Mouse (Mus musculus): ENCODE measurements at regions not wholly inside any gene's neighbourhood (a gene's known extent, or its start where the extent isn't known, plus 50 kb on each side); places are given as distances from the start of the nearest gene placed in this dataset.

- Histone ChIP-seq H3K4me3 (no peak overlapping the region), H3K27ac (no peak overlapping the region), H3K4me1 (replicated peaks) (peaks cover 10% of the 10 kb centered on the region), H3K9me3 (no peaks in the 10 kb centered on the region), H3K36me3 (no peaks in the 10 kb centered on the region), H3K27me3 (ENCODE audit: insufficient read depth, poor library complexity, severe bottlenecking) (no peaks in the 10 kb centered on the region)
- no peak for DNase-seq (ENCODE audit: low spot score)
- 93% methylated on average over 3 of the region's 3 CpGs for WGBS
Measured at GRCm38 (mm10) chr6:36179895-36180294, 208.0 kb upstream of the Chrm2 start.

DNA sequence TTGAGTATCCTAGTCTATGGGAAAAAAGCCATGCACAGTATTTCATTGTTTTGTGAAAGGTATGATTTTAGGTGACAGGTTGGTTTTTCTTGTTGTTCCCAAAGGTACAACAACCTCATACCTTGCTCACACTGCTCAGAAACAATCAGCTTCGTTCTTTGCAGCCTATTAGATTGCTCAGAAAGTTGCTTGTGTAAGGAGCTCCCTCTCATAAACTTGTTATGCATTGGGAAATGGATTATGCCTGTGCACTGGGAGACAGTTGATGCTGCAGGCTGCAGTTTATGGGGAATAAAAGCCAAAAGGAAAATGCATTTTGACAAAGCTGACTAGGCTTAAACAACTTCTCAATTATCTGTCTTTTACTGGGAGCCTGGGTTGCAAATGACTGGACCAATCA, 205.2 kb upstream of the Chrm2 start:
- no peak for DNase-seq (ENCODE audit: low spot score)
- H3K9me3 ChIP-seq, result no peaks in the 10 kb centered on the region
- H3K4me1 ChIP-seq (replicated peaks), result peaks cover 10% of the 10 kb centered on the region
- H3K4me3 ChIP-seq, result no peak overlapping the region
- no peaks in the 10 kb centered on the region for H3K27me3 ChIP-seq (ENCODE audit: insufficient read depth, poor library complexity, severe bottlenecking)
- H3K36me3 ChIP-seq, result no peaks in the 10 kb centered on the region
- 75% methylated on average over 1 of the region's 1 CpGs for WGBS
- no peak overlapping the region for H3K27ac ChIP-seq

DNA sequence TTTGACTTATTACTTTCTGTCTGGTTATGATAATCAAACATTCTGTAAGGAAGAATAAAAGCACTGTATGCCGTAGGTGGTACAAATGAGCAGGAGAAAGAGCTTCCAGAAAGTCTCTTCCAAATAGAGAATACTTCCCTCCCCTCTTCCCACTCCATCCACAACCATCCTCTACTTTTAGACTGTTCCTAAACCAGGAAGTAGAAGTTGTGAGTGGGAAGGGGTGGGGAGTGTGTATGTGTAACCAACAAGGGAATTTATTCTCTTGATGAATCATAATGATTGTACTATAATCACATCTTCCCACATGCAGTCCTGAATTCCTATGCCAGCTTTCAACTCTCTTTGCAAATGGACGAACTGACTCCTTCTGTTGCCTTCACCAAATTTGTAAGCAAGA, 181.2 kb upstream of the Chrm2 start:
- WGBS, result 86% methylated on average over 2 of the region's 2 CpGs
- DNase-seq (ENCODE audit: low spot score), result no peak
- no peaks in the 10 kb centered on the region for H3K27me3 ChIP-seq (ENCODE audit: insufficient read depth, poor library complexity, severe bottlenecking)
- no peaks in the 10 kb centered on the region for H3K36me3 ChIP-seq
- no peaks in the 10 kb centered on the region for H3K4me1 ChIP-seq (replicated peaks)
- H3K4me3 ChIP-seq, result no peak overlapping the region
- no peak overlapping the region for H3K27ac ChIP-seq
- no peaks in the 10 kb centered on the region for H3K9me3 ChIP-seq

DNA sequence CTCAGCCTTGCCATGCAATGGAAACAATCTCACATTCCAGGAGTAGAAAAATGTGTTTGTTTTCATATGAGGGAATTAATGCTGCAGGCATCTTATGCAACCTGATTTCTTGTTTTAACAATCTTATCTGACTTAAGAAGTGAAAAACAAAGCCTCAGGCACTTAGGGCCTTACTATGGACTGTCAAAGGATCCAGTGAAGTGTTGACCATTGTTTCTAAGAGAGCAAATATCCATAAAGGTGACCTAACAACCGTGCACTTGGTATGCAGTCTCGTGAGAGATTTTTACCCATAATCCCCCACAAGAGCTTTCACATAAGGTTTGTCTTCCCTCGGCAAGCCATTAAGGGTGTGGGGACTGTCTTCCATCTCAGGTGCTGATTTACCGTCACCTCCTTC, 166.6 kb upstream of the Chrm2 start:
- Histone ChIP-seq H3K4me1 (replicated peaks) (no peaks in the 10 kb centered on the region), H3K4me3 (no peak overlapping the region), H3K27ac (no peak overlapping the region), H3K27me3 (ENCODE audit: insufficient read depth, poor library complexity, severe bottlenecking) (no peaks in the 10 kb centered on the region), H3K36me3 (no peaks in the 10 kb centered on the region), H3K9me3 (no peaks in the 10 kb centered on the region)
- 82% methylated on average over 4 of the region's 4 CpGs for WGBS
- no peak for DNase-seq (ENCODE audit: low spot score)

DNA sequence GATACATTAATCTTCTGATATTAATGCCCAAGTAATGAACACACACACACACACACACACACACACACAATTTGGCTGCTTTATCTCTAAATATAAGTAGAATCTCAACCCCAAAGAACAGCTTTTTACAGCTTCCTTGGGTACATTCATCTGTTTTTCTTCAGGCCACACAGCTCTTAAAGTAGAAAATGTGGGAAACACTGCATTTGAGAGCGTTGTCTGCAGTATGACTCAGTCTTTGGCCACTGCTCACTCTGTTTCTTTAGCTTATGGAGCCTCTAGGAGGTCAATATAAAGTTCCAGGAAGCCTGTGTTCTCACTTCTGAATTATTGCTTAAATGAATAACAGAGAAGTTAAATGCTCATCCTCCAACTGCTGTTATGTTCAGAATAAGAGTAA, 153.4 kb upstream of the Chrm2 start:
- no peaks in the 10 kb centered on the region for H3K27me3 ChIP-seq (ENCODE audit: insufficient read depth, poor library complexity, severe bottlenecking)
- H3K27ac ChIP-seq, result no peak overlapping the region
- no peak overlapping the region for H3K4me3 ChIP-seq
- no peaks in the 10 kb centered on the region for H3K36me3 ChIP-seq
- no peaks in the 10 kb centered on the region for H3K9me3 ChIP-seq
- WGBS, result 83% methylated on average over 1 of the region's 1 CpGs
- H3K4me1 ChIP-seq (replicated peaks), result no peaks in the 10 kb centered on the region
- DNase-seq (ENCODE audit: low spot score), result no peak

GRCm38 (mm10) chr6:36247027-36247426, 140.9 kb upstream of the Chrm2 start:
- H3K4me3 ChIP-seq, result no peak overlapping the region
- DNase-seq (ENCODE audit: low spot score), result no peak
- no peaks in the 10 kb centered on the region for H3K4me1 ChIP-seq (replicated peaks)
- no peaks in the 10 kb centered on the region for H3K36me3 ChIP-seq
- no peaks in the 10 kb centered on the region for H3K27me3 ChIP-seq (ENCODE audit: insufficient read depth, poor library complexity, severe bottlenecking)
- H3K9me3 ChIP-seq, result no peaks in the 10 kb centered on the region
- H3K27ac ChIP-seq, result no peak overlapping the region
- 83% methylated on average over 3 of the region's 3 CpGs for WGBS

DNA sequence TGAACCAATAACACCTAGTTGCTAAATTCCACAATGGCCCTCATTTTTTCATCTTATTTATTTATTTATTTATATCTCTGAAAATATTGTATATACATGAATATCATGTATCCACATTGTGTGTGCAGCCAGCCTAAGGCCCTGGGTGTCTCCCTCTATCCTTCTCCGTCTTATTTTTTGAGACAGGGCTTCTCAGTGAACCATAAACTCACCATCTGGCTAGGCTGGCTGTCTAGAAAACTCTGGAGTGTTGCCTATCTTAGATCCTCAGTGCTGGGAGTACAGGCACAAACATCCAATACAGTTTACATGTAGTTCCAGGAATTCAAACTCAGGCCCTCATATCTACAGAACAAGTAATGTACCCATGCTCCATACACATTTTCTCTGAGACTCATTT, 139.7 kb upstream of the Chrm2 start:
- Histone ChIP-seq H3K4me3 (no peak overlapping the region), H3K4me1 (replicated peaks) (no peaks in the 10 kb centered on the region), H3K27ac (no peak overlapping the region), H3K9me3 (no peaks in the 10 kb centered on the region), H3K36me3 (no peaks in the 10 kb centered on the region), H3K27me3 (ENCODE audit: insufficient read depth, poor library complexity, severe bottlenecking) (no peaks in the 10 kb centered on the region)
- DNase-seq (ENCODE audit: low spot score), result no peak
- WGBS, result 91% methylated on average over 1 of the region's 1 CpGs

- no peaks in the 10 kb centered on the region for H3K36me3 ChIP-seq
- WGBS, result 37% methylated on average over 4 of the region's 4 CpGs
- no peaks in the 10 kb centered on the region for H3K4me1 ChIP-seq (replicated peaks)
- H3K9me3 ChIP-seq, result no peaks in the 10 kb centered on the region
- H3K27ac ChIP-seq, result no peak overlapping the region
- H3K27me3 ChIP-seq (ENCODE audit: insufficient read depth, poor library complexity, severe bottlenecking), result no peaks in the 10 kb centered on the region
- DNase-seq (ENCODE audit: low spot score), result no peak
- H3K4me3 ChIP-seq, result no peak overlapping the region
Measured at GRCm38 (mm10) chr6:36249047-36249446, 138.8 kb upstream of the Chrm2 start.

- Histone ChIP-seq H3K36me3 (no peaks in the 10 kb centered on the region), H3K4me3 (no peak overlapping the region), H3K27me3 (ENCODE audit: insufficient read depth, poor library complexity, severe bottlenecking) (no peaks in the 10 kb centered on the region), H3K9me3 (no peaks in the 10 kb centered on the region), H3K27ac (no peak overlapping the region), H3K4me1 (replicated peaks) (no peaks in the 10 kb centered on the region)
- 89% methylated on average over 10 of the region's 10 CpGs for WGBS
- DNase-seq (ENCODE audit: low spot score), result no peak
Measured at GRCm38 (mm10) chr6:36266717-36267402, 121.0 kb upstream of the Chrm2 start.

GRCm38 (mm10) chr6:36286664-36287063, 101.2 kb upstream of the Chrm2 start:
- no peaks in the 10 kb centered on the region for H3K4me1 ChIP-seq (replicated peaks)
- no peak overlapping the region for H3K4me3 ChIP-seq
- no peaks in the 10 kb centered on the region for H3K9me3 ChIP-seq
- no peaks in the 10 kb centered on the region for H3K27me3 ChIP-seq (ENCODE audit: insufficient read depth, poor library complexity, severe bottlenecking)
- no peak overlapping the region for H3K27ac ChIP-seq
- no peaks in the 10 kb centered on the region for H3K36me3 ChIP-seq
- 84% methylated on average over 10 of the region's 10 CpGs for WGBS
- DNase-seq (ENCODE audit: low spot score), result no peak

GRCm38 (mm10) chr6:36313586-36313985, 74.3 kb upstream of the Chrm2 start:
- Histone ChIP-seq H3K9me3 (no peaks in the 10 kb centered on the region), H3K4me1 (replicated peaks) (no peaks in the 10 kb centered on the region), H3K36me3 (no peaks in the 10 kb centered on the region), H3K27ac (no peak overlapping the region), H3K4me3 (no peak overlapping the region), H3K27me3 (ENCODE audit: insufficient read depth, poor library complexity, severe bottlenecking) (no peaks in the 10 kb centered on the region)
- DNase-seq (ENCODE audit: low spot score), result no peak
- WGBS, result 70% methylated on average over 1 of the region's 1 CpGs

Data from hindbrain, embryonic 10.5 days (tissue).